Mouse (Mus musculus) liver, adult 2 months (tissue): ENCODE data around the gene Lyar.

Experiments used
- CTCF ChIP-seq: fragments of 200-500 bp; IDR thresholded peaks from 2 replicates; pipeline ENCODE4 v1.5.1; 2011; ENCODE audit warnings: low read depth, low read length, control low read depth
- POLR2A ChIP-seq: fragments of 200-500 bp; IDR thresholded peaks from 2 replicates; pipeline ENCODE4 v1.6.1; 2011; ENCODE audit warnings: low read length, control low read depth; ENCODE audit not compliant: insufficient read depth; ENCODE audit errors: extremely low read depth

GRCm38 (mm10) chr5:38258773-38259146 lies 38.5 kb downstream of the Lyar start:
- no peak for TF ChIP-seq CTCF
- no peak for TF ChIP-seq POLR2A
